Mouse (Mus musculus): ENCODE data around the gene Col8a1.

GRCm38 (mm10) chr16:57734942-57735341 is 19.6 kb downstream of the Col8a1 start:
- TF ChIP-seq CTCF (IDR thresholded peaks at IDR 0.05; ENCODE audit: low read depth) (no peak), EP300 (IDR thresholded peaks at IDR 0.05; ENCODE audit: low read depth) (no peak)
